Mouse (Mus musculus): Measurements from ENCODE around the gene Rnf213.

The Rnf213 gene

DNA sequence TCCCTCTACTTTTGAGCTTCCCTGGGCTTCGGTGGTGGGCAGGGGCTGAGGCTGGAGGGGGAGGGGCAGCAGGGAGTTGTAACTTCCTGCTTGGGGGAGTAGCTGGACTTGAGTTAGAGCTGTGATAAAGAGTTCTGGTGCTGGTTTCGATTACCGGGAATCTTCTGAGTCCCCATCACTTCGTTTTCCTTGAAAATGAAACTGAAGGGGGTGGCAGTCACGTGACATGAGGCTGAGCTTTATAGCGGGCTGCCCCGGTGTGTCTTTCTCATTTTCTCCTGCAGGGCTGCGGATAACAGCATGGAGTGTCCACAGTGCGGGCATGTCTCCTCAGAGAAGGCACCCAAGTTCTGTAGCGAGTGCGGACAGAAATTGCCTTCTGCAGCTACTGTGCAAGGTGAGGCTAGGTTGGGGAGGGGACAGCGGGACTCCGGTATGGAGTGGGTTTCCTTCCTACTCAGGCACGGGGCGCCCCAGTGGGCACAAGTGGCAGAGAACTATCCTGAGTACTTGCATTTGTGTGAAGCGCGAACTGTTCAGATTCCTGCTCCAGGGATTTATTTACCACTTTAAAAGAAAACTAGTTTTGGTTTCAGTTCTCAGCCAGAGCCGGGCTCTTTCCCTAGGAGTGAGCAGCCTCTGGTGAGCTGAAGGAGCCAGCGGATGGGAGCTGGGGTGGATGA lies at the start of gene Rnf213:
Gene Rnf213 (plus strand): TSS at position 301 of the 683 bp plus-strand sequence.
- no peak for TF ChIP-seq GATA4 (IDR thresholded peaks at IDR 0.05; ENCODE audit: insufficient replicate concordance, low read length)

- TF ChIP-seq GATA4 (IDR thresholded peaks at IDR 0.05; ENCODE audit: insufficient replicate concordance, low read length) = no peak
Measured at GRCm38 (mm10) chr11:119344178-119344577, 48.7 kb upstream of the Rnf213 start.

DNA sequence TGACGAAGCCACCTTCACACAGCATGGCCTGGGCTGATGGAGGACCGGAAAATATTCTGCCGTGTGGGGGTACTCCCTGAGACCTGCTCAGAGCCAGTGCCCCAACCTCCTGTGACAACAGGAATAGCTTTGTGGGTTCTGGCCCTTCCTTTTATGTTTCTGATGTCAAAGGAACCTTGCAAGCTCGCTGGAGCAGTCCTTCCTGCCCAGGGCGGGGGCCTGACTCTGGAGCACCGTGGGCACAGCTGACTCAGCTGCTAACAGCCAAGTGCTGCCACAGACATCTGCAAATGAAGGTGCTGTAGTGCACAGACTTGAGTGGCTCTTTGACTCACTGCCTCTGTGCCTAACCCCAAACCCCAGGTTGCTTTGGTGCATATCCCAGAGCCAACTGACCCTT lies 48.0 kb upstream of the Rnf213 start:
- no peak for TF ChIP-seq GATA4 (IDR thresholded peaks at IDR 0.05; ENCODE audit: insufficient replicate concordance, low read length)

DNA sequence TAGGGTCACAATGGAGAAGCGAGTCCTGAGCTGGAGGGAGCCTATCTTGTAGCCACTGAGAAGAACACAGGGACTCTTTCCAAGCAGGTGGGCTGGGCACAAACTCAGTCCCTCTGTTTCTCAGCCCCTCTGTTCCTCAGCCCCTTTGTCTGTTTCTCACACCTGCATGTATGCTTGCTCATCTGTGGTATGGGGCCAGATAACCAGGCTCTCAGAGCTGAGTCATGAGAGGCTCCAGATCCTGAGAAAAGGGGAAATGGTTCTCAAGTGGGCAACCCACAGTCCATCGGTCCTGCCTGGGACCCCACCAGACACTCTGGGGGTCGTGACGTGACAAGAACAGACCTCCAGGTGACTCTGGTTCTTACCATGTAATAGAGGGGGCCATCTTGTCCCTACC lies 45.8 kb upstream of the Rnf213 start:
- TF ChIP-seq GATA4 (IDR thresholded peaks at IDR 0.05; ENCODE audit: insufficient replicate concordance, low read length) = no peak

DNA sequence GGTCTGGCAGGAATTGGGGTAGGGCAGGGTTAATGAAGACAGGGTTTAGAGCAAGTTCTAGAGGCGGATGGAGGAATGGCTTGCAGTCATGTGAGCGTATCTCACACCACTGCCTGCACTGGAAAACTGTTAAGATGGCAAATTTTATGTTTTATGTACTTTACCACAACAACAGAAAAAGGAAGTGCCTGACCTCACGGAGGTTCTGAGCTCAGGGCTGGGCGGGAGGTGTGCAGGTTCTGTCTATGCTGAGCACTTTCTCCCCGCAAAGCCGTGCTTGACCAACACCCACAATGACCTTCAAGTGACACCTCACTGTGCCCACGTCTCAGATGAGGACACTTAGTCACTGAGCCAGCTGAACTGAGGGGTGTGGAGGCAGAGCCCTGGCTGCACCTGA lies 40.8 kb upstream of the Rnf213 start:
- TF ChIP-seq GATA4 (IDR thresholded peaks at IDR 0.05; ENCODE audit: insufficient replicate concordance, low read length) = no peak

DNA sequence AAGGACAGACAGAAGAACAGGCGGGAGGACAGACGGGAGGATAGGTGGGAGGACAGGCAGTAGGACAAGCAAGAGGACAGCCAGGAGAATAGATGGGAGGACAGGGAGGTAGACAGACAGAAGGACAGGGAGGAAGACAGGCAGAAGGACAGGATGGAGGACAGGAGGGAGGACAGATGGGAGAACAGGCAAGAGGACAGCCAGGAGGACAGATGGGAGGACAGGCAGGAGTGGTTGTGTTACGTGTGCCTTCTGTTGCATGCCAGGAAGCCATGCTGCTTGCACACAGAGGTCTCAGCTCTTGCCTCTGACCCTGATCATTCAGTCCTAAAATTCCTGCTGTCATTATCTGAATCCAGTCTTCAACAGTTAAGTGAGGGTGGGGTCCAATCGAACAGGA lies 39.0 kb upstream of the Rnf213 start:
- no peak for TF ChIP-seq GATA4 (IDR thresholded peaks at IDR 0.05; ENCODE audit: insufficient replicate concordance, low read length)

DNA sequence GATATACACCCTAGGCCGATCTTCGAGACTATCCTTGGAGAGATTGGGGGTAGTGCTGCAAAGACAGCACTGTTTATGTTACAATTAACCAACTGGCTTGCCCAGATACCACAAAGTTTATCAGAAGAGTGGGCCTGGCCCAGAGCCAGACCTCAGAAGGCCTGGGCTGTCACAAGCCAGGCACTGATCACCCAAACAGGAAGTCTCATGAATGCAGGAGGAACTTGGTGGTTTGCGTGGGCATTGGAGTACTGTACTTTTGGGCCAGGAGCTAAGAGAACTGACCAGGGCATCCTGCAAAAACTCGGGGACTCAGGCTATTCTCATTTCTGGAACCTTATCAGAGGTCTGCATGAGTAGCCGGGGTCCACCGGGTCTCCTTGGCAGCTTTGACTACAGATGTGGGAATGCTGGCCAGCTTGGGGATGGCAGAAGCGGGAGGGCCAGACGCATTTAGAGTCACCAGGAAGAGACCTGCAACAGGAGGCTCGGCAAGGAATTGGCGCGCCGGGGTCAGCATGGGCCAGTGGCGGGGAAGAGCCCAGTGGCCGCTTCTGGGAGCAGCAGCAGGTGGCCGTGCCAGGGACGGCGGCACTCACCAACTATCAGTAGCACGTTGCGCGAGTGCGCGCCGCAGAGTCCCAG lies 38.0 kb upstream of the Rnf213 start:
- TF ChIP-seq GATA4 (IDR thresholded peaks at IDR 0.05; ENCODE audit: insufficient replicate concordance, low read length) = no peak; the same call in 1 of the 2 replicates

DNA sequence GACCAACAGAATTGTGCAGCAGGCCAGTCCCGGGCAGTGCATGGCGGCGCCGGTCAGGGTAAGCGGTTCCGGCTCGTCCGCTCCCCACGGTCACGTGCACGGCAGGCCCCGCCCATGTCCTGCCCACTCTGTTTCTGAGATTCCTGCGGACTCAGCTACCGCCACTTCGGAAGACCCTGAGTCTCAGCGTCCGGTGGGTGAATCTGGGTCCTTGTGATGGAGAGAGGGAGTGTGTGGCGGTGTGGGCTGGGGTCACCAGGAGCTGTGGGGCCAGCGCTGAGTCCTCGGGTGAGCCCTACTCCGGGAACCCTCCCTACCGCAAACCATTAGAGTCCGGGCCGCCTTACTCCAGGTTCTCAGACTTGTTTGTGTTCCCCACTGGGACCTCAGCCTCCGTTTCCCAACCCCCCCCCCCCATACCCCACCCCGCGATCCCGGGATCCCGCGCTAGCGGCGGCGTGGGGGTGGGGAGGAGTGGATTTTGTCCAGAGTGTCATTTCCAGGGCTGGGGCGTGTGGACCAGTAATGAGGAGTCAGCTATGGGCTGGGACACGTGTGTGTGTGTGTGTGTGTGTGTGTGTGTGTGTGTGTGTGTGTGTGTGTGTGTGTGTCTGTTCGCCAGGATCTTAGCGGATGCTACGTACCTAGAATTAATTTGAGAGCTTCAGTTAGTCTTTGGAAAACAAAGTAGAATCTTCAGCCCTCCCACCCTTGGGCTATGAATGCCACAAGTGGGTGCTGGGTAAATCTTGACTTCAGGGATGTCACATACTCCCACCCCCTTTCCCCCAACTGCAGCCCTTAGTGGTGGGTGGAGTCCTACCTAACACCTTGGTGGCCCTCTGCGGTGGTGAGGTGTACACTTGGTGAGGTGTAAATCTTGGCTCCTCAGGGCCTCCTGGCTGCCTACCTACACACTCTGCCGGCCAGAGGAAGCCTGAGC lies 37.2 kb upstream of the Rnf213 start, which contains the start of the genes Sgsh and Slc26a11:
Gene Sgsh (minus strand): TSS at position 94 of the 943 bp plus-strand sequence.
Gene Slc26a11 (plus strand): TSS at position 115 of the 943 bp plus-strand sequence.
- no peak for TF ChIP-seq GATA4 (IDR thresholded peaks at IDR 0.05; ENCODE audit: insufficient replicate concordance, low read length)

DNA sequence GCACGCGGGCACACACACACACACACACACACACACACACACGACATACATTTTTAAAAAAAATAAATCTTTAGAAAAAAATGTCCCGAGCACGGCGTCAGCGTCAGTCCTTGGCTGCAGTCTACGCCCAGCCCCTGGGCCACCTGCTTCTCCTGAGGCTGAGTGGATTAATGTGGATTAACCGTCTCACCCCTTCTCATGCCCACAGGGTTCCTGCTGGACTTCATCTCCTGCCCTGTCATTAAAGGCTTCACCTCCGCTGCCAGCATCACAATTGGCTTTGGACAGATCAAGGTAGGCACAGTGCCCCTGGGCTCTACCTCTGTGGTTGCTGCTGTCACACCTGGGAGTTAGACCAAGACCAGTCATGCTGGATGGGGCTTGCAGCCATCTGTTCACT lies 33.8 kb upstream of the Rnf213 start:
- TF ChIP-seq GATA4 (IDR thresholded peaks at IDR 0.05; ENCODE audit: insufficient replicate concordance, low read length) = no peak

DNA sequence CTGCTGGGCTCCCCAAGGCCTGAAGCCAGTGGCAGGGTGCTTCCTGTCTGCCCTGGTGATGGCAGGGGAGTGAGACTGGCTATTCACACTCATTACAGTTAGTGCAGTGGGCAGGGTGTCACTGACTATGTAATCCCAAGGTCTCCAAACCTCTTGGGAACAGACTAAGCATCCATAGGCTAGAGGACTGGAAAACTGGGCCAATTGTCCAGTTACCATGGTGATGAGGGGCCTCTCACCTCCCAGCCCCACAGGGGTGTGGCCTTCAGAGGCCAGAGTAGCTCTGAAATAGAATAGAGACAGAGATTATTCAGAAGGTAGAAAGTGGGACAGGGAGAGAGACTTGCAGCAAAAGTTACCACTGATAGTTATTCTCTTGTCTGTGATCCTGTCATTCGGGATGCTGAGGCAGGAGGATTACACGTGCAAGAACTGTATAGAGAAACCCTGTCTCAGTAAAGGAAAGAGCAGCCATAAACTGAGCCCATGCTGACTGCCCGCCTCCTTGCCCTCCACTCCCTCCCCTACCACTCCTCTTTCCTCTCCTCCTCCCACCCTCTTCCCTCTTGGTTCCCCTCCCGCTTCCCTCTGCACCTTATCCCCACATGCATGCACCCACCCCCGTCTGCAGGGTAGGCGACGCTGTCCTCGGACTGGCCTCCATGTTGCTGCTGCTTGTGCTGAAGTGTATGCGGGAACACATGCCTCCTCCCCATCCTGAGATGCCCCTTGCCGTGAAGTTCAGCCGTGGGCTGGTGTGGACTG lies 29.9 kb upstream of the Rnf213 start:
- no peak for TF ChIP-seq GATA4 (IDR thresholded peaks at IDR 0.05; ENCODE audit: insufficient replicate concordance, low read length)

GRCm38 (mm10) chr11:119363534-119364145 lies 29.3 kb upstream of the Rnf213 start:
- TF ChIP-seq GATA4 (IDR thresholded peaks at IDR 0.05; ENCODE audit: insufficient replicate concordance, low read length) = no peak

GRCm38 (mm10) chr11:119375425-119375824 lies 17.5 kb upstream of the Rnf213 start:
- TF ChIP-seq GATA4 (IDR thresholded peaks at IDR 0.05; ENCODE audit: insufficient replicate concordance, low read length) = no peak

GRCm38 (mm10) chr11:119377326-119377725 lies 15.6 kb upstream of the Rnf213 start:
- TF ChIP-seq GATA4 (IDR thresholded peaks at IDR 0.05; ENCODE audit: insufficient replicate concordance, low read length) = no peak

- TF ChIP-seq GATA4 (IDR thresholded peaks at IDR 0.05; ENCODE audit: insufficient replicate concordance, low read length) = no peak
Measured at GRCm38 (mm10) chr11:119378551-119378950, 14.3 kb upstream of the Rnf213 start.
